Comparison of ENCODE assay signal across 8 mouse cellular contexts in the genomic region with DNA sequence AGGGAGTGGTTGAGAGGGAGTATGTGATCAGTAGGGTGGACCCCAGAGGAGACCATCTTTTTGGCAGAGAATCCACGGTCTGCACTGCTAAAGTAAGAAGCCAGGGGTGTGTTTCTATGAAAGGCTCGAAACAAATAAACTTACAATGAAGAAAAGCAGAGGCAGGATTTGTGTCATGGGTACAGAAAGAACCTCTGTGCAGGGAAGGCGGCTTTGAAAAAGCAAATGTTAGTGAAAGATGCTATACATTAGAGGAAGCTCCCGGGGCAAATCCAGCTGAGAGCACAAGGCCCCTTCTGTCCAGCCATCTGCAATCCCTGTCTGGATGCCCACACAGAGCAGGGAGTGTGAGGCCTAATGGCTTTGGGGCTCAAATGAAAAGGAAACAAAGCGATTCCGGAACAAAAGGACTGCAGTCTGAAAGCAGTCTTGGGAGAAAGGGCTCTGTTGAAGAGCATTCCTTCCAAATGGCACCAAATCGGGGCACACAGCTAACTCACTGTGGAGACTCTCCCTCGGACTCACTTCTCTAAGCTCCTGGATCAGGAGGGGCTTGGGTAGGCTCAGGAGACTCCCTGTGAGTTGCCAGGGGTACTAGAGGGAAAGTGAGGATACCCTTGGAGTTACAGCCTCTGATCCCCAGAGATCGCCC.
DNase-seq lines count a peak whose midpoint lies in the region; ATAC-seq and TF ChIP-seq lines count a peak whose summit lies in the region.

No protein-coding gene starts in this region.

- no peak for TF ChIP-seq CTCF in hindbrain, postnatal 0 days (IDR thresholded peaks at IDR 0.05; ENCODE audit: low read depth)

- H3K9ac ChIP-seq in hindbrain, postnatal 0 days (replicated peaks; ENCODE audit: low read length) = no peak overlapping the region
- H3K9ac ChIP-seq in neural tube, embryonic 12.5 days = no peak overlapping the region

- H3K4me1 ChIP-seq in heart, embryonic 10.5 days = 0 out of 2 replicates have a peak, but pooled peaks cover 3% of the 10 kb centered on the region
- peaks cover 29% of the 10 kb centered on the region for H3K4me1 ChIP-seq in embryonic facial prominence, embryonic 10.5 days
- peaks cover 13% of the 10 kb centered on the region for H3K4me1 ChIP-seq in hindbrain, postnatal 0 days (ENCODE audit: insufficient read depth, low read length)
- peaks cover 29% of the 10 kb centered on the region for H3K4me1 ChIP-seq in neural tube, embryonic 12.5 days

- peak; percentile 55 for DNase-seq in heart, embryonic 10.5 days (ENCODE audit: low spot score)
- DNase-seq in heart, adult 18-20 months = no peak
- DNase-seq in embryonic facial prominence, embryonic 10.5 days (ENCODE audit: low spot score) = peak; percentile 50
- DNase-seq in hindbrain, postnatal 0 days (ENCODE audit: low spot score) = peak; percentile 67
- no peak for DNase-seq in adrenal gland, adult (ENCODE audit: inconsistent age in 2 of 2, low spot score in 1 of 2)
- DNase-seq in heart, adult 9 months (ENCODE audit: low spot score in 2 of 2) = no peak
- no peak for DNase-seq in thymus, adult 18-20 months

- peak; percentile 82 for ATAC-seq in hindbrain, postnatal 0 days
- ATAC-seq in neural tube, embryonic 12.5 days (ENCODE audit: low FRiP score, low read depth) = peak; percentile 85

- no peaks in the 10 kb centered on the region; the same call in 1 of the 2 replicates for H3K9me3 ChIP-seq in heart, embryonic 10.5 days
- H3K9me3 ChIP-seq in embryonic facial prominence, embryonic 10.5 days = no peaks in the 10 kb centered on the region
- H3K9me3 ChIP-seq in hindbrain, postnatal 0 days (ENCODE audit: low read length) = no peaks in the 10 kb centered on the region
- H3K9me3 ChIP-seq in neural tube, embryonic 12.5 days = peaks cover 6% of the 10 kb centered on the region; the same call in 1 of the 2 replicates

- no peaks in the 10 kb centered on the region for H3K27me3 ChIP-seq in heart, embryonic 10.5 days (ENCODE audit: insufficient read depth, poor library complexity, severe bottlenecking)
- no peaks in the 10 kb centered on the region for H3K27me3 ChIP-seq in embryonic facial prominence, embryonic 10.5 days (replicated peaks; ENCODE audit: low read depth, poor library complexity, severe bottlenecking)
- H3K27me3 ChIP-seq in hindbrain, postnatal 0 days (ENCODE audit: insufficient read depth, low read length) = no peaks in the 10 kb centered on the region
- no peaks in the 10 kb centered on the region for H3K27me3 ChIP-seq in neural tube, embryonic 12.5 days (replicated peaks)

- 64% methylated on average over 9 of the region's 9 CpGs for WGBS in heart, embryonic 10.5 days
- 19% methylated on average over 9 of the region's 9 CpGs for WGBS in embryonic facial prominence, embryonic 10.5 days
- WGBS in hindbrain, postnatal 0 days = 20% methylated on average over 9 of the region's 9 CpGs
- WGBS in neural tube, embryonic 12.5 days = 10% methylated on average over 9 of the region's 9 CpGs

- no peak overlapping the region for H3K4me2 ChIP-seq in hindbrain, postnatal 0 days (ENCODE audit: low read depth, low read length)
- peak overlapping the region; percentile 24; the same call in 1 of the 2 replicates for H3K4me2 ChIP-seq in neural tube, embryonic 12.5 days (replicated peaks)

- no peaks in the 10 kb centered on the region for H3K36me3 ChIP-seq in heart, embryonic 10.5 days
- H3K36me3 ChIP-seq in embryonic facial prominence, embryonic 10.5 days (replicated peaks) = no peaks in the 10 kb centered on the region
- H3K36me3 ChIP-seq in hindbrain, postnatal 0 days (ENCODE audit: insufficient read depth, low read length) = no peaks in the 10 kb centered on the region
- H3K36me3 ChIP-seq in neural tube, embryonic 12.5 days = no peaks in the 10 kb centered on the region

- H3K27ac ChIP-seq in heart, embryonic 10.5 days = no peak overlapping the region
- peak overlapping the region; percentile 83 for H3K27ac ChIP-seq in embryonic facial prominence, embryonic 10.5 days (replicated peaks)
- peak overlapping the region; percentile 28 for H3K27ac ChIP-seq in hindbrain, postnatal 0 days
- peak overlapping the region; percentile 75 for H3K27ac ChIP-seq in neural tube, embryonic 12.5 days

- H3K4me3 ChIP-seq in heart, embryonic 10.5 days = no peak overlapping the region
- H3K4me3 ChIP-seq in embryonic facial prominence, embryonic 10.5 days = no peak overlapping the region
- no peak overlapping the region for H3K4me3 ChIP-seq in hindbrain, postnatal 0 days (ENCODE audit: low read length)
- H3K4me3 ChIP-seq in neural tube, embryonic 12.5 days = no peak overlapping the region

Comparison
In these comparisons a context has a peak if more than half of its experiments do, and no peak if none do; other contexts are left out.
1. DNase-seq: peak in heart, embryonic 10.5 days (single experiment), embryonic facial prominence, embryonic 10.5 days (single experiment) and hindbrain, postnatal 0 days (single experiment); none in heart, adult 18-20 months (0 of 2), adrenal gland, adult (0 of 2), heart, adult 9 months (0 of 2) and thymus, adult 18-20 months (0 of 2).